Mouse (Mus musculus) liver, embryonic 14.5 days (tissue): ENCODE data around the gene Etnk2. TPM values are rescaled to one million over a fixed set of nuclear protein-coding genes. Genes with fewer than 3 reads are reported as not detected.

Experiments
- ATAC-seq: fragments of 200-750 bp; cut with Nextera tagmentation; 2 replicates; pipeline ENCODE4 v1.8.0; 2017; ENCODE audit warnings: moderate number of reproducible peaks, mild to moderate bottlenecking, moderate library complexity; ENCODE audit not compliant: insufficient read depth
- DNase-seq, 3 experiments: peaks; one replicate each; pipeline ENCODE4 v3.0.0-alpha.2; 2012 to 2013; ENCODE audit warnings: low read depth in 3 of 3, low spot score in 3 of 3
- H3K27ac ChIP-seq: fragments of 300-500 bp; sonication (generic); 2 replicates; pipeline ENCODE4 v1.5.1; 2014; ENCODE audit warnings: moderate library complexity, mild to moderate bottlenecking, control low read depth, inconsistent platforms
- H3K27me3 ChIP-seq: fragments of 300-500 bp; sonication (generic); 2 replicates; pipeline ENCODE4 v1.6.1; 2014; ENCODE audit warnings: mild to moderate bottlenecking, low read length, moderate library complexity; ENCODE audit not compliant: control insufficient read depth, insufficient read depth
- H3K36me3 ChIP-seq: fragments of 300-500 bp; sonication (generic); replicated peaks from 2 replicates; pipeline ENCODE4 v1.6.1; 2014; ENCODE audit warnings: low read depth; ENCODE audit not compliant: control insufficient read depth, insufficient read depth
- H3K4me1 ChIP-seq, 2 experiments: fragments of 200-500 bp in 1 of 2; fragments of 300-500 bp in 1 of 2; sonication (generic) in 1 of 2; replicated peaks; 2 replicates each; pipeline ENCODE4 v1.6.1; 2012 to 2014; ENCODE audit warnings: antibody characterized with exemption in 1 of 2, inconsistent platforms in 1 of 2, low read length in 1 of 2; ENCODE audit not compliant: control insufficient read depth in 2 of 2, insufficient read depth in 2 of 2
- H3K4me2 ChIP-seq: fragments of 300-500 bp; sonication (generic); 2 replicates; pipeline ENCODE4 v1.6.1; 2014; ENCODE audit warnings: low read depth, mild to moderate bottlenecking, control low read depth, moderate library complexity
- H3K4me3 ChIP-seq, 2 experiments: fragments of 200-500 bp in 1 of 2; fragments of 300-500 bp in 1 of 2; sonication (generic) in 1 of 2; 2 replicates each; pipeline ENCODE4 v1.5.1; 2012 to 2014; ENCODE audit warnings: low read depth in 2 of 2, low read length in 2 of 2, mild to moderate bottlenecking in 2 of 2, control low read depth in 1 of 2, inconsistent platforms in 1 of 2, moderate library complexity in 1 of 2; ENCODE audit not compliant: insufficient read depth in 1 of 2
- H3K9ac ChIP-seq: fragments of 300-500 bp; sonication (generic); replicated peaks from 2 replicates; pipeline ENCODE4 v1.6.1; 2014; ENCODE audit warnings: mild to moderate bottlenecking, control low read depth, moderate library complexity
- H3K9me3 ChIP-seq: fragments of 300-500 bp; sonication (generic); 2 replicates; pipeline ENCODE4 v1.6.1; 2016; ENCODE audit warnings: low read length, mixed read lengths; ENCODE audit not compliant: control insufficient read depth
- CTCF ChIP-seq: IDR thresholded peaks from 2 replicates; pipeline ENCODE4 v1.5.1; 2016; ENCODE audit warnings: antibody characterized with exemption, low read depth, control low read depth
- EP300 ChIP-seq: IDR thresholded peaks from 2 replicates; pipeline ENCODE4 v1.6.1; 2016; ENCODE audit warnings: antibody characterized with exemption, low read depth
- WGBS: fragments of 180-500 bp; shearing (Covaris S2); extraction: QIAGEN DNeasy Blood & Tissue Kit; methylation state at CpG from one replicate; pipeline ENCODE4 v1.1.7; 2014; ENCODE audit not compliant: insufficient replicate concordance; 5-methylcytosine and 5-hydroxymethylcytosine counted together
- polyA plus RNA-seq, 2 experiments: library from polyadenylated mRNA; depleted of rRNA in 1 of 2; stranded (reverse) in 1 of 2; unstranded in 1 of 2; fragments of >200 nt; fragmentation: Nextera tagmentation in 1 of 2; extraction: Ambion mirVana in 1 of 2; gene quantifications; 2 replicates each; pipeline versions ENCODE4 v1.2.1 to v1.2.3; 2012 to 2014

Gene Etnk2
- polyA plus RNA-seq, 2 experiments = 3.4 to 5.5 TPM

DNA sequence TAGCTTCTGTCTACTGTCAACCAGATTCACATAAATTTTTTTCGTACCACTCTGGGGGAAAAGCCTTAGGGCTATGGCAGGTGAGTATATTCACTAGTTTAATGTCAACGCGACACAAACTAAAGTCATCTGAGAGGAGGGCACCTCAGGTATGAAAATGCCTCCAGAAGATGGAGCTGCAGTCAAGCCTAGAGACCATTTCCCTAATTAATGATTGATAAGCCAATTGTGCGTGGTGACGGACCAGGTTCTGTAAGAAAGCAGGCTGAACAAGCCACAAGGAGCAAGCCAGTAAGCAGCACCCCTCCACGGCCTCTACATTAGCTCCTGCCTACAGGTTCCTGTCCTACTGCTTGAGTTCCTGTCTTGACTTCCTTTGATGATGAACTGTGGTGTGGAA lies 2.4 kb upstream of the Etnk2 start:
- H3K27ac ChIP-seq = no peak overlapping the region
- H3K9ac ChIP-seq = no peak overlapping the region
- no peaks in the 10 kb centered on the region for H3K9me3 ChIP-seq
- no peak for TF ChIP-seq CTCF
- TF ChIP-seq EP300 = no peak
- WGBS = 75% methylated on average over 6 of the region's 6 CpGs
- no peak overlapping the region for H3K4me2 ChIP-seq
- H3K36me3 ChIP-seq = no peaks in the 10 kb centered on the region
- no peaks in the 10 kb centered on the region for H3K4me1 ChIP-seq
- ATAC-seq (no peak), DNase-seq (no peak)
- peaks cover 19% of the 10 kb centered on the region for H3K27me3 ChIP-seq
- H3K4me3 ChIP-seq = no peak overlapping the region

- WGBS = 65% methylated on average over 5 of the region's 5 CpGs
- no peak overlapping the region for H3K27ac ChIP-seq
- TF ChIP-seq EP300 = no peak
- TF ChIP-seq CTCF = no peak
- no peaks in the 10 kb centered on the region for H3K9me3 ChIP-seq
- no peak for DNase-seq
- H3K4me3 ChIP-seq = no peak overlapping the region
- H3K27me3 ChIP-seq = peaks cover 19% of the 10 kb centered on the region
- H3K4me1 ChIP-seq = no peaks in the 10 kb centered on the region
- no peak overlapping the region for H3K4me2 ChIP-seq
- no peaks in the 10 kb centered on the region for H3K36me3 ChIP-seq
- ATAC-seq = no peak
- H3K9ac ChIP-seq = no peak overlapping the region
Observed at GRCm38 (mm10) chr1:133362103-133362502, 1.3 kb upstream of the Etnk2 start.

DNA sequence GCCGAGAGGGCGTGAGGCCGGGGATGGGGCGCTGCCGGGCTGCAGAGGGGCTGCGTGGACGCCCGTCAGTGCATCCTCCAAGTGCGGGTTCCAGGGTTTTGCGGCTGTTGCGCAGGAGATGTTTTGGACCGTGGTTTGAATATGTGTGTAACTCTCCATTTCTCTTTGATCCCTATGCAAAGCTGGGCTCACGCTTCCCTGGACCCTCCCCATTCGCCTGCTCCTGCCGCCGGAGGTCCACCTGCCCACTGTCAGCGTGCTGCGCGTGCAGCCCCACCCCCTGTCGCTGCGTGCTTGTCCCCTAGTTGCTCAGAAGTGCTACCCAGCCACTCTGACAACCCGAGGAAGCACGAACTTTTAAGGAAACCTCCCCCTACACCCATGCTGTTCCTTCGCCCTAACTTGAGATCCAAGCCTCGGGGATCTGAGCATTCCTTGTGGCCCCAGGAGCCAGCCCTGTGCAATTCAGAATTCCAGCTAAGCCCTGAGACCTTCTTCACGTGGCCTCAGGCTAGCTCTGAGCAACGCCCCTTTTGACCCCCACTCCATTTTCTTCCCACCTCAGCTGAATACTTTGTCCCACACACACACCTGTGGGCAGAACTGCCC lies 754 bp downstream of the Etnk2 start:
- TF ChIP-seq EP300 (no peak), CTCF (no peak)
- peak overlapping the region; percentile 41 to 43 for H3K4me3 ChIP-seq
- H3K9me3 ChIP-seq = no peaks in the 10 kb centered on the region
- no peaks in the 10 kb centered on the region for H3K36me3 ChIP-seq
- ATAC-seq = no peak
- H3K27ac ChIP-seq = no peak overlapping the region
- WGBS = 5% methylated on average over 27 of the region's 27 CpGs
- H3K9ac ChIP-seq = peak overlapping the region; percentile 27; the same call in 1 of the 2 replicates
- H3K4me2 ChIP-seq = peak overlapping the region; percentile 49
- peaks cover 19% of the 10 kb centered on the region for H3K27me3 ChIP-seq
- no peak for DNase-seq
- peaks cover 0 to 7% of the 10 kb centered on the region in 2 experiments; a peak in 3 of 4 replicates for H3K4me1 ChIP-seq

GRCm38 (mm10) chr1:133364890-133365289 lies 1.5 kb downstream of the Etnk2 start:
- no peak overlapping the region for H3K4me2 ChIP-seq
- DNase-seq = no peak
- H3K27ac ChIP-seq = no peak overlapping the region
- 13% methylated on average over 2 of the region's 2 CpGs for WGBS
- no peaks in the 10 kb centered on the region for H3K9me3 ChIP-seq
- H3K4me1 ChIP-seq = peaks cover 0 to 7% of the 10 kb centered on the region in 2 experiments; a peak in 3 of 4 replicates
- no peak overlapping the region for H3K4me3 ChIP-seq
- peaks cover 19% of the 10 kb centered on the region for H3K27me3 ChIP-seq
- ATAC-seq = no peak
- TF ChIP-seq EP300 (no peak), CTCF (no peak)
- no peak overlapping the region for H3K9ac ChIP-seq
- no peaks in the 10 kb centered on the region for H3K36me3 ChIP-seq

- DNase-seq (no peak), ATAC-seq (no peak)
- peaks cover 0 to 10% of the 10 kb centered on the region in 2 experiments; a peak in 3 of 4 replicates for H3K4me1 ChIP-seq
- no peak overlapping the region for H3K27ac ChIP-seq
- peaks cover 19% of the 10 kb centered on the region for H3K27me3 ChIP-seq
- WGBS = 44% methylated on average over 10 of the region's 10 CpGs
- no peak overlapping the region for H3K9ac ChIP-seq
- H3K9me3 ChIP-seq = no peaks in the 10 kb centered on the region
- no peak overlapping the region for H3K4me2 ChIP-seq
- no peak overlapping the region for H3K4me3 ChIP-seq
- H3K36me3 ChIP-seq = no peaks in the 10 kb centered on the region
- TF ChIP-seq EP300 = no peak
- TF ChIP-seq CTCF = 0 out of 2 replicates have a peak, but pooled peaks have one; percentile 4
Observed at GRCm38 (mm10) chr1:133366951-133367605, 3.7 kb downstream of the Etnk2 start.
